7 mouse cellular contexts compared by ENCODE assay signal in the genomic region with DNA sequence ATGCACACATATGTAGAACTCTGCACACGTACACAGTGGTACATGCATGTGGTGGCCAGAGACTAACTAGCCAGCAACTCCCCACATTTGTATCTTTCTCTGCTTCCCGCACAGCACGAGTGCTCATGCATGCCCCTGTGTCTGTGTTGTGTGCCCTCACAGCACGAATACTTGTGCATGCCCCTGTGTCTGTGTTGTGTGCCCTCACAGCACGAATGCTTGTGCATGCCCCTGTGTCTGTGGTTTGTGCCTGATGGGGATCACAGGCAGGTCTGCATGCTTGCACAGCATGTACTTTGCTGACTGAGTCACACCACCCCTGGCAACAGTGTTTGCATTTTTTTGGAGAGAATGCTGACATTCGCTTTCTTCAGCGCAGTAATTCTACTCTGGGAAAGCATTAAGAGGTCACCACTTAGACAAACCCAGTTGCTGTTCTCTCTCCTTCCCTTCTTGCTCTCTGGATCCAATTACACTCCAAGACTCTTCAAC.
DNase-seq lines count a peak whose midpoint lies in the region; ATAC-seq lines count a peak whose summit lies in the region.

No protein-coding gene starts in this region.

- ATAC-seq in embryonic facial prominence, embryonic 15.5 days (ENCODE audit: insufficient number of reproducible peaks, low FRiP score, low TSS enrichment, low read depth): 0 out of 2 replicates have a peak, but pooled peaks have one; percentile 54

- WGBS in embryonic facial prominence, embryonic 15.5 days: 20% methylated on average over 7 of the region's 7 CpGs
- WGBS in limb, embryonic 10.5 days: 63% methylated on average over 7 of the region's 7 CpGs

- no peaks in the 10 kb centered on the region for H3K36me3 ChIP-seq in embryonic facial prominence, embryonic 15.5 days
- H3K36me3 ChIP-seq in limb, embryonic 10.5 days: no peaks in the 10 kb centered on the region

- H3K4me2 ChIP-seq in embryonic facial prominence, embryonic 15.5 days (replicated peaks): no peak overlapping the region

- H3K4me3 ChIP-seq in embryonic facial prominence, embryonic 15.5 days (replicated peaks): no peak overlapping the region
- H3K4me3 ChIP-seq in limb, embryonic 10.5 days: no peak overlapping the region

- peak; percentile 6 for DNase-seq in testis, postnatal 14 days (ENCODE audit: low spot score)
- no peak for DNase-seq in testis, postnatal 10 days (ENCODE audit: low spot score)
- DNase-seq in limb, embryonic 10.5 days (ENCODE audit: low spot score): peak; percentile 31
- DNase-seq in yolk sac, embryonic 10.5 days (ENCODE audit: low spot score): peak; percentile 50
- DNase-seq in right cerebral cortex, adult 2 months (ENCODE audit: low spot score in 2 of 2): no peak
- no peak for DNase-seq in spleen, postnatal 14 days (ENCODE audit: low spot score in 2 of 2)

- H3K9me3 ChIP-seq in embryonic facial prominence, embryonic 15.5 days (replicated peaks): no peaks in the 10 kb centered on the region
- no peaks in the 10 kb centered on the region for H3K9me3 ChIP-seq in limb, embryonic 10.5 days (replicated peaks)

- no peaks in the 10 kb centered on the region for H3K27me3 ChIP-seq in embryonic facial prominence, embryonic 15.5 days
- no peaks in the 10 kb centered on the region for H3K27me3 ChIP-seq in limb, embryonic 10.5 days (ENCODE audit: low read depth, poor library complexity, severe bottlenecking)

- H3K27ac ChIP-seq in embryonic facial prominence, embryonic 15.5 days (replicated peaks): peak overlapping the region; percentile 63
- peak overlapping the region; percentile 42; the same call in 1 of the 2 replicates for H3K27ac ChIP-seq in limb, embryonic 10.5 days

- no peak overlapping the region for H3K9ac ChIP-seq in embryonic facial prominence, embryonic 15.5 days

- peaks cover 11% of the 10 kb centered on the region for H3K4me1 ChIP-seq in embryonic facial prominence, embryonic 15.5 days
- H3K4me1 ChIP-seq in limb, embryonic 10.5 days: peaks cover 20% of the 10 kb centered on the region

Comparison
In these comparisons a context has a peak if more than half of its experiments do, and no peak if none do; other contexts are left out.
1. DNase-seq: peak in testis, postnatal 14 days (single experiment), limb, embryonic 10.5 days (single experiment) and yolk sac, embryonic 10.5 days (single experiment); none in testis, postnatal 10 days (single experiment), right cerebral cortex, adult 2 months (0 of 2) and spleen, postnatal 14 days (0 of 2).